Mouse (Mus musculus): ENCODE data around the gene Cenpo. TPM values are rescaled to one million over a fixed set of nuclear protein-coding genes. Genes with fewer than 3 reads are reported as not detected.
"Not testable (repeated sequence)": the region's sequence is repeated elsewhere in the genome, so short reads cannot be mapped to it uniquely, and the experiment has no call there.

The Cenpo gene
- polyA plus RNA-seq (2015; fragmentation: Nextera tagmentation; extraction: Ambion mirVana): 9.0 and 10.3 TPM in 2 replicates

GRCm38 (mm10) chr12:4233572-4234508 lies at the start of gene Cenpo, which contains the start of gene Ptrhd1:
Cenpo (minus strand) TSS chr12:4234294.
Ptrhd1 (plus strand) TSS chr12:4234027.
- ATAC-seq (ENCODE audit: low FRiP score): peak; percentile 99
- Histone ChIP-seq H3K27me3 (no peaks in the 10 kb centered on the region), H3K4me1 (replicated peaks) (peaks cover 20% of the 10 kb centered on the region), H3K36me3 (peaks cover 23% of the 10 kb centered on the region), H3K4me2 (peak within 1 kb of the TSS; percentile 75), H3K9me3 (no peaks in the 10 kb centered on the region), H3K4me3 (peak within 1 kb of the TSS; percentile 65), H3K9ac (peak within 1 kb of the TSS; percentile 73), H3K27ac (peak within 1 kb of the TSS; percentile 96)
- 0% methylated on average over 50 of the region's 50 CpGs for WGBS

- Histone ChIP-seq H3K27ac (no peak overlapping the region), H3K4me3 (no peak overlapping the region), H3K9me3 (no peaks in the 10 kb centered on the region), H3K4me2 (no peak overlapping the region), H3K4me1 (replicated peaks) (no peaks in the 10 kb centered on the region), H3K27me3 (no peaks in the 10 kb centered on the region), H3K36me3 (peaks cover 19% of the 10 kb centered on the region), H3K9ac (no peak overlapping the region)
- no peak for ATAC-seq (ENCODE audit: low FRiP score)
- WGBS: 92% methylated on average over 3 of the region's 3 CpGs
Measured at GRCm38 (mm10) chr12:4279878-4280277, 45.8 kb upstream of the Cenpo start.

GRCm38 (mm10) chr12:4278978-4279755 lies 45.1 kb upstream of the Cenpo start:
- ATAC-seq (ENCODE audit: low FRiP score): no peak
- H3K4me1 ChIP-seq (replicated peaks): no peaks in the 10 kb centered on the region

GRCm38 (mm10) chr12:4271078-4271477 lies 37.0 kb upstream of the Cenpo start:
- Histone ChIP-seq H3K27me3 (no peaks in the 10 kb centered on the region), H3K36me3 (peaks cover 76% of the 10 kb centered on the region), H3K9ac (no peak overlapping the region), H3K4me1 (replicated peaks) (no peaks in the 10 kb centered on the region), H3K4me2 (no peak overlapping the region), H3K9me3 (no peaks in the 10 kb centered on the region; the same call in 1 of the 2 replicates), H3K27ac (no peak overlapping the region), H3K4me3 (no peak overlapping the region)
- 93% methylated on average over 6 of the region's 6 CpGs for WGBS
- no peak for ATAC-seq (ENCODE audit: low FRiP score)

More at GRCm38 (mm10) chr12:4278978-4279755, 45.1 kb upstream of the Cenpo start:
- Histone ChIP-seq H3K9ac (no peak overlapping the region), H3K27me3 (no peaks in the 10 kb centered on the region), H3K4me2 (no peak overlapping the region), H3K9me3 (no peaks in the 10 kb centered on the region), H3K4me3 (no peak overlapping the region), H3K27ac (no peak overlapping the region), H3K36me3 (peaks cover 26% of the 10 kb centered on the region)
- 89% methylated on average over 3 of the region's 3 CpGs for WGBS

- peaks cover 62% of the 10 kb centered on the region for H3K36me3 ChIP-seq
Measured at GRCm38 (mm10) chr12:4267765-4268164, 33.7 kb upstream of the Cenpo start.

GRCm38 (mm10) chr12:4252742-4253655 lies 18.9 kb upstream of the Cenpo start:
- no peaks in the 10 kb centered on the region for H3K27me3 ChIP-seq
- H3K4me1 ChIP-seq (replicated peaks): no peaks in the 10 kb centered on the region
- no peak overlapping the region for H3K4me2 ChIP-seq
- no peaks in the 10 kb centered on the region for H3K9me3 ChIP-seq
- no peak overlapping the region for H3K4me3 ChIP-seq
- 83% methylated on average over 16 of the region's 16 CpGs for WGBS
- H3K27ac ChIP-seq: no peak overlapping the region
- no peak for ATAC-seq (ENCODE audit: low FRiP score)
- H3K9ac ChIP-seq: no peak overlapping the region
- H3K36me3 ChIP-seq: peaks cover 59% of the 10 kb centered on the region

More at GRCm38 (mm10) chr12:4267765-4268164, 33.7 kb upstream of the Cenpo start:
- H3K9me3 ChIP-seq: no peaks in the 10 kb centered on the region; the same call in 1 of the 2 replicates
- H3K4me2 ChIP-seq: no peak overlapping the region
- ATAC-seq (ENCODE audit: low FRiP score): no peak
- H3K27ac ChIP-seq: no peak overlapping the region
- 94% methylated on average over 4 of the region's 4 CpGs for WGBS
- no peaks in the 10 kb centered on the region for H3K27me3 ChIP-seq
- H3K9ac ChIP-seq: no peak overlapping the region
- no peaks in the 10 kb centered on the region for H3K4me1 ChIP-seq (replicated peaks)
- no peak overlapping the region for H3K4me3 ChIP-seq

GRCm38 (mm10) chr12:4249786-4250185 lies 15.7 kb upstream of the Cenpo start:
- no peak overlapping the region for H3K27ac ChIP-seq
- 89% methylated on average over 6 of the region's 6 CpGs for WGBS
- peaks cover 47% of the 10 kb centered on the region for H3K36me3 ChIP-seq
- H3K9ac ChIP-seq: no peak overlapping the region
- ATAC-seq (ENCODE audit: low FRiP score): no peak
- no peaks in the 10 kb centered on the region for H3K27me3 ChIP-seq
- no peak overlapping the region for H3K4me3 ChIP-seq
- no peak overlapping the region for H3K4me2 ChIP-seq
- H3K4me1 ChIP-seq (replicated peaks): no peaks in the 10 kb centered on the region
- no peaks in the 10 kb centered on the region for H3K9me3 ChIP-seq

- 91% methylated on average over 10 of the region's 10 CpGs for WGBS
- Histone ChIP-seq H3K27ac (no peak overlapping the region), H3K4me1 (replicated peaks) (no peaks in the 10 kb centered on the region), H3K9ac (no peak overlapping the region), H3K4me3 (no peak overlapping the region), H3K4me2 (no peak overlapping the region), H3K9me3 (no peaks in the 10 kb centered on the region), H3K36me3 (peaks cover 18% of the 10 kb centered on the region), H3K27me3 (no peaks in the 10 kb centered on the region)
- ATAC-seq (ENCODE audit: low FRiP score): no peak
Measured at GRCm38 (mm10) chr12:4245742-4246141, 11.6 kb upstream of the Cenpo start.

GRCm38 (mm10) chr12:4243805-4244204 lies 9.7 kb upstream of the Cenpo start:
- H3K4me2 ChIP-seq: no peak overlapping the region
- H3K9ac ChIP-seq: no peak overlapping the region
- H3K27ac ChIP-seq: no peak overlapping the region
- H3K27me3 ChIP-seq: no peaks in the 10 kb centered on the region
- ATAC-seq (ENCODE audit: low FRiP score): no peak
- H3K36me3 ChIP-seq: peaks cover 8% of the 10 kb centered on the region
- no peaks in the 10 kb centered on the region for H3K4me1 ChIP-seq (replicated peaks)
- H3K9me3 ChIP-seq: no peaks in the 10 kb centered on the region
- H3K4me3 ChIP-seq: no peak overlapping the region
- whole genome bisulfite sequencing: 84% methylated on average over 2 of the region's 2 CpGs

- not testable (repeated sequence) for H3K4me1 ChIP-seq (replicated peaks); H3K27ac ChIP-seq; H3K4me3 ChIP-seq; H3K9ac ChIP-seq; H3K27me3 ChIP-seq; H3K4me2 ChIP-seq; H3K9me3 ChIP-seq; ATAC-seq (ENCODE audit: low FRiP score)
- H3K36me3 ChIP-seq: peaks cover 12% of the 10 kb centered on the region
- WGBS: 69% methylated on average over 8 of the region's 8 CpGs
Measured at GRCm38 (mm10) chr12:4240281-4240680, 6.2 kb upstream of the Cenpo start.

GRCm38 (mm10) chr12:4237481-4237880 lies 3.4 kb upstream of the Cenpo start:
- 96% methylated on average over 15 of the region's 15 CpGs for WGBS
- ATAC-seq (ENCODE audit: low FRiP score): no peak
- Histone ChIP-seq H3K27ac (no peak overlapping the region), H3K4me3 (no peak overlapping the region), H3K4me1 (replicated peaks) (peaks cover 16% of the 10 kb centered on the region), H3K9me3 (no peaks in the 10 kb centered on the region), H3K9ac (no peak overlapping the region), H3K4me2 (no peak overlapping the region), H3K36me3 (peaks cover 12% of the 10 kb centered on the region), H3K27me3 (no peaks in the 10 kb centered on the region)
